Mouse (Mus musculus): ENCODE measurements around the gene Stip1.

Stip1 gene

GRCm38 (mm10) chr19:6985300-6985699 lies 54.5 kb downstream of the Stip1 start:
- no peak for DNase-seq (ENCODE audit: low read depth, low spot score)

- DNase-seq (ENCODE audit: low read depth, low spot score): no peak
Measured at GRCm38 (mm10) chr19:6983621-6984020, 56.1 kb downstream of the Stip1 start.

- DNase-seq (ENCODE audit: low read depth, low spot score): no peak
Measured at GRCm38 (mm10) chr19:6981465-6981864, 58.3 kb downstream of the Stip1 start.

- peak; percentile 99 for DNase-seq (ENCODE audit: low read depth, low spot score)
Measured at GRCm38 (mm10) chr19:6980381-6981093, 59.2 kb downstream of the Stip1 start, which contains the start of gene Fkbp2. Fkbp2 (minus strand) TSS chr19:6980501.

GRCm38 (mm10) chr19:6979486-6980380 lies 60.0 kb downstream of the Stip1 start:
- DNase-seq (ENCODE audit: low read depth, low spot score): peak; percentile 99

- no peak for DNase-seq (ENCODE audit: low read depth, low spot score)
Measured at GRCm38 (mm10) chr19:6979001-6979479, 60.7 kb downstream of the Stip1 start.

- no peak for DNase-seq (ENCODE audit: low read depth, low spot score)
Measured at GRCm38 (mm10) chr19:6978639-6978974, 61.2 kb downstream of the Stip1 start.

GRCm38 (mm10) chr19:6977759-6978638 lies 61.8 kb downstream of the Stip1 start:
- no peak for DNase-seq (ENCODE audit: low read depth, low spot score)

- no peak for DNase-seq (ENCODE audit: low read depth, low spot score)
Measured at GRCm38 (mm10) chr19:6975537-6976521, 63.9 kb downstream of the Stip1 start, which contains the start of gene Plcb3. Plcb3 (minus strand) TSS chr19:6976470.

GRCm38 (mm10) chr19:6974211-6975205 lies 65.3 kb downstream of the Stip1 start, which contains the start of gene Ppp1r14b:
Ppp1r14b (plus strand) TSS chr19:6974968.
- DNase-seq (ENCODE audit: low read depth, low spot score): no peak

GRCm38 (mm10) chr19:6973581-6974190 lies 66.1 kb downstream of the Stip1 start:
- no peak for DNase-seq (ENCODE audit: low read depth, low spot score)

GRCm38 (mm10) chr19:6972247-6972917 lies 67.4 kb downstream of the Stip1 start:
- DNase-seq (ENCODE audit: low read depth, low spot score): no peak

- no peak for DNase-seq (ENCODE audit: low read depth, low spot score)
Measured at GRCm38 (mm10) chr19:6971644-6972043, 68.1 kb downstream of the Stip1 start.
